Mouse (Mus musculus) midbrain, embryonic 15.5 days (tissue): ENCODE measurements around the gene Tjp2. TPM values are rescaled to one million over a fixed set of nuclear protein-coding genes. Genes with fewer than 3 reads are reported as not detected.

Experiments
- ATAC-seq: fragments of 200-750 bp; cut with Nextera tagmentation; replicated peaks from 2 replicates; pipeline ENCODE4 v1.8.0; 2017; ENCODE audit warnings: moderate TSS enrichment
- H3K27ac ChIP-seq: fragments of 300-500 bp; sonication (generic); 2 replicates; pipeline ENCODE4 v1.5.1; 2015; ENCODE audit warnings: mild to moderate bottlenecking, inconsistent platforms
- H3K27me3 ChIP-seq: fragments of 300-500 bp; sonication (generic); replicated peaks from 2 replicates; pipeline ENCODE4 v1.6.1; 2015; ENCODE audit warnings: inconsistent platforms
- H3K36me3 ChIP-seq: fragments of 300-500 bp; sonication (generic); replicated peaks from 2 replicates; pipeline ENCODE4 v1.6.1; 2015; ENCODE audit warnings: inconsistent platforms
- H3K4me1 ChIP-seq: fragments of 300-500 bp; sonication (generic); 2 replicates; pipeline ENCODE4 v1.6.1; 2015; ENCODE audit warnings: inconsistent platforms
- H3K4me2 ChIP-seq: fragments of 300-500 bp; sonication (generic); 2 replicates; pipeline ENCODE4 v1.6.1; 2015; ENCODE audit warnings: inconsistent platforms, mild to moderate bottlenecking, moderate library complexity
- H3K4me3 ChIP-seq: fragments of 300-500 bp; sonication (generic); 2 replicates; pipeline ENCODE4 v1.5.1; 2015; ENCODE audit warnings: mild to moderate bottlenecking, inconsistent platforms
- H3K9ac ChIP-seq: fragments of 300-500 bp; sonication (generic); 2 replicates; pipeline ENCODE4 v1.6.1; 2015; ENCODE audit warnings: mild to moderate bottlenecking, inconsistent platforms
- H3K9me3 ChIP-seq: fragments of 300-500 bp; sonication (generic); 2 replicates; pipeline ENCODE4 v1.6.1; 2016; ENCODE audit warnings: inconsistent platforms
- WGBS: fragments of 180-500 bp; shearing (Covaris S2); methylation state at CpG from one replicate; pipeline ENCODE4 v1.1.7; 2015; ENCODE audit warnings: mixed read lengths; 5-methylcytosine and 5-hydroxymethylcytosine counted together
- polyA plus RNA-seq: library from polyadenylated mRNA; unstranded; fragments of >200 nt; fragmentation: Nextera tagmentation; extraction: Ambion mirVana; gene quantifications from 2 replicates; pipeline ENCODE4 v1.2.1, GENCODE M21; 2015

Gene Tjp2
- polyA plus RNA-seq, 1 experiment from 2014 or later = 14.4 TPM

DNA sequence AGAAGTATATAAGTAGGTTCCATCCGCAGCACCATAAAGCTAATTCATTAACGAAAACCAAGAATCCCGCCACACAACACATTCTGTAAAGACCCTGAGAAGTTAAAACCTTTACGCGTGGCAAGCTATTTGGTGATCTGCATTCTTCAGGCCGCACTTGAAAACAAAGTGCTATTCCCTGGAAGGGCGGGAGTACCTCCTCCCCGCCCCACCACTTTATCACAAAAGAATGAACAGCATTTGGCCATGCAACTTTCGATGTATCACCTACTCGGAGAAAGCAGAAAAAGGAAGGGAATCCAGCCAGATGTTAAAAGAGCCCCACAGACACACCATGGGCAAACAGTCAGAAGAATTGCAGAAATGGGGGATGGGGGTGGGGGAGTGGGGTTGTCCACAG is 56.3 kb downstream of the Tjp2 start:
- Histone ChIP-seq H3K4me3 (no peak overlapping the region), H3K27ac (no peak overlapping the region), H3K36me3 (no peaks in the 10 kb centered on the region), H3K9me3 (no peaks in the 10 kb centered on the region), H3K27me3 (no peaks in the 10 kb centered on the region), H3K9ac (no peak overlapping the region), H3K4me1 (peaks cover 23% of the 10 kb centered on the region), H3K4me2 (no peak overlapping the region)
- ATAC-seq = no peak
- WGBS = 63% methylated on average over 10 of the region's 10 CpGs

DNA sequence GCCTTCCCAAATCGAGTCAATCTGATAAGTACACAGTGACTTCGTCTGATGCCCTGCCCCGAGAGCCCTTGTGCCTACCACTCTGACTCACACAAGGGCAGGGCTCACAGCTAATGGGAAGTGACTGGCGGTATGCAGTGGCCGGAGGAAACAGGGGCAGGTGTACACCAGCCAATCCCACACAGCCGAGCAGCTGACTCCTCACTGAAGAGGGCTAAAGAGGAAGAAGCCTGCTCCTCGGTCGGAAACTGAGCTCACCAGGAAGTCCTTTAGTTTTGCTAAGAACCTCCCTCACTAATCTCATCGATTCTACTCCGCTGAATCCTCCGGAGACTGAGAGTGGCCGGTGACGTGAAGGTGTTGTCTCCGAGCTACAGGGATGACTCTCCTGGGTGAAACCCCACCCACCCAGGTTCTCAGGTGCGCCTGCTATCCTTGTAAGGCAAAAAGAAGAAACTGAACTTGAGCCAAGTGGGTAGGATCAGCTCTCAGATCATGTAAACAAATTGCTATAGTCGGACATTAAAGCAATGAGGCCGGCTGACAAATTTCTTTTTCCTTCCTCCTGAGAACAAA is 58.2 kb downstream of the Tjp2 start:
- WGBS = 12% methylated on average over 17 of the region's 17 CpGs
- Histone ChIP-seq H3K4me3 (0 out of 2 replicates have a peak overlapping the region, but pooled peaks have one; percentile 1), H3K9me3 (no peaks in the 10 kb centered on the region), H3K9ac (no peak overlapping the region), H3K27ac (no peak overlapping the region), H3K4me1 (peaks cover 13% of the 10 kb centered on the region), H3K4me2 (peak overlapping the region; percentile 31), H3K27me3 (no peaks in the 10 kb centered on the region), H3K36me3 (no peaks in the 10 kb centered on the region)
- ATAC-seq = peak; percentile 70; the same call in 1 of the 2 replicates

DNA sequence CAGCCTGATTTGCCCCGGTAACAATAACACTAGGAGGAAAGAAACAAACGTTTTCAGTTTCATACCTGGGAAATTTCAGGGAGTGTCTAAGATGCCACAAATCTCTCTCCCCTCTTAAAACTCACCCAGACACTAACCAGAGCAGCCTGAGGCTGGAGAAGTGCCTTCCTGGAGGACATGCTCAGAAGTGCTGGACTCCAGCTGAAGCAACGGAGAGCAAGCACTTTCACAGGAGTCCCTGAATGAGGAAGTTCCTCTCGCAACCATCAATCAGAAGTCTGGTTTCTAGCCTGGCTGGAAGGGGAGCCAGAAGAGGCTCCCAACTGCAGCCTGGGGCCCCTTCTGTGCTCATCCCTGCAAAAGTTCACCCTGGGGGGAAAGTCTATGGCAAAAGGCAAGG is 60.9 kb downstream of the Tjp2 start:
- Histone ChIP-seq H3K4me1 (peaks cover 13% of the 10 kb centered on the region), H3K27me3 (no peaks in the 10 kb centered on the region), H3K27ac (no peak overlapping the region), H3K9me3 (no peaks in the 10 kb centered on the region), H3K4me2 (no peak overlapping the region), H3K36me3 (no peaks in the 10 kb centered on the region), H3K4me3 (no peak overlapping the region), H3K9ac (no peak overlapping the region)
- 59% methylated on average over 4 of the region's 4 CpGs for WGBS
- no peak for ATAC-seq

DNA sequence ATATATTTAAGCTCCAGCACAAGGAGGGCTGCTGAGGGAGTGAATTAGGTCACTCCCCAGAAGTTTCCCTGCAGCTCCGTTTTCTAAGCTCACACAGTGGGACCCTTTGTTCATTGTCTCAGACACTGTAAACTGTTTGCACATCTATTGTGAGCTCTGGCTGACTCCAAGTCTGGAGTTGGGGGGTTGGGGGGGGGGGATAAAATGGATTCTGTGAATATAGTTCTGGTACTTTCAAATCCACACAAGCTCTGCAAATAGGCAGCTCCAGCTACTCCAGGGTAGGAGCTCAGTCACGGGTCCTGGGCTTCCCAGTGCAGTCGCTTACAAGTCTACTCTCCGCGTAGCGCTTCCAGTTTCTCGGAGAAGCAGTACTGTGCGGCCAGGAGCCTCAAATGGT is 64.4 kb downstream of the Tjp2 start:
- Histone ChIP-seq H3K4me2 (no peak overlapping the region; the same call in 1 of the 2 replicates), H3K4me1 (peaks cover 4% of the 10 kb centered on the region; the same call in 1 of the 2 replicates), H3K36me3 (no peaks in the 10 kb centered on the region), H3K4me3 (no peak overlapping the region), H3K27me3 (no peaks in the 10 kb centered on the region), H3K27ac (0 out of 2 replicates have a peak overlapping the region, but pooled peaks have one; percentile 50), H3K9me3 (no peaks in the 10 kb centered on the region), H3K9ac (no peak overlapping the region)
- WGBS = 15% methylated on average over 8 of the region's 8 CpGs
- peak; percentile 67; the same call in 1 of the 2 replicates for ATAC-seq

DNA sequence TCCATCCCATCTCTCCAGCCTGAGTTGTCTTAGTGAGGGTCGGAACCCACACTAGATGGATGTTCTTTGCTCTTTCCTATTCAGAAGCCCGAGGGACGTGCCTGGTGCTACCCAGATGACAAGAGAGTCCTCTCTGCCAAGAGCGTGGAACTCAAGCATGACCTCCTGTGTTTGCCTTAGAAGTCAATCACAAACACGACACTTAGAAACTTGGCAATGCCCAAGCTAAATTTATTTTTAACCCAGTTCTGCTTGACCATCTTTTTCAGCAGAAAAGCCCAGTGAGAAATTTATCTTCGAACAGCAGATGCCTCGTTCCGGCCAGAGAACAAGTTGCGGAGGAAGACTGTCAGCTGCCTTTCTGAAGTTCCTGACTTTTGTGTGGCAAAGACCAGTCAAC is 65.1 kb downstream of the Tjp2 start:
- WGBS = 70% methylated on average over 9 of the region's 9 CpGs
- Histone ChIP-seq H3K9me3 (no peaks in the 10 kb centered on the region), H3K4me1 (no peaks in the 10 kb centered on the region; the same call in 1 of the 2 replicates), H3K36me3 (no peaks in the 10 kb centered on the region), H3K4me3 (no peak overlapping the region), H3K4me2 (no peak overlapping the region), H3K27ac (no peak overlapping the region), H3K27me3 (no peaks in the 10 kb centered on the region), H3K9ac (no peak overlapping the region)
- ATAC-seq = no peak

DNA sequence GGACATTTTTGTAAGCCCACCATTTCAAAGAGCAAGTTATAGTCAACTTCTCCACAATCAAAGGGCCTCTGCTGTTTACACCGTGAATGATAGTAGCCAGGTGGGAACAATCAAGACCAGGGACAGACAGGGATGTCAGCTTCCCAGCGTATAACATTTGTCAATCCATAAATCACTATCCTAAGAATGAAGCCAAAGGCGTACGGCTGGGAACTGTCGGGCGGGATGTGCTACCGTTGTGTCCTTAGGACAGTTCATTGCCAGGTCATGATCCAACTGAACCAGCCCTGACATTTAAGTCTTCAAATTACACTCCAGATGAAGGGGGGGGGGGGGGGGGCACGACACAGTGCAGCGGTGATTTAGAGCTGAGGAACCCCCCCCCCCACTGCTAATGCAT is 65.5 kb downstream of the Tjp2 start:
- H3K4me1 ChIP-seq = no peaks in the 10 kb centered on the region; the same call in 1 of the 2 replicates
- no peak for ATAC-seq
- H3K4me2 ChIP-seq = no peak overlapping the region
- no peak overlapping the region for H3K9ac ChIP-seq
- H3K27me3 ChIP-seq = no peaks in the 10 kb centered on the region
- no peak overlapping the region for H3K4me3 ChIP-seq
- no peaks in the 10 kb centered on the region for H3K36me3 ChIP-seq
- no peaks in the 10 kb centered on the region for H3K9me3 ChIP-seq
- no peak overlapping the region for H3K27ac ChIP-seq
- 81% methylated on average over 9 of the region's 9 CpGs for WGBS

DNA sequence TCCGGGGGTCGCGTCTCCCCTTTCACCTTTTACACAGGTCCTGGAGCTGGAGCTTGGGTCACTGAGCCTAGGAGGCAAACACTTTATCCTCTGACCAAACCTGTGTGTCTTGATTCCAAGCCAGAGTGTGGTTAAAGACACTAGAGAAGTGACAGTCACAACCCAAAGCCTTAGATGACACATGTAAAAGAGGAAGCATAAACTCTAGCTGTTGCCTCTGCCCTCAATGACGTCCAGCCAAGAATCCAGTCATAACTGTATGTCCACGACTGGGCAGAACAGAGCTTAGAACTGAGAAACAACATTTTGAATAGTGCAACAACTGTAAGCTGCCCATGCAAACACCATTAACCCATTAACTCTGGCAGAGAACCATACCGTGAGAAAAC is 68.8 kb downstream of the Tjp2 start:
- WGBS = 76% methylated on average over 6 of the region's 6 CpGs
- no peaks in the 10 kb centered on the region; the same call in 1 of the 2 replicates for H3K4me1 ChIP-seq
- no peaks in the 10 kb centered on the region for H3K9me3 ChIP-seq
- no peaks in the 10 kb centered on the region for H3K36me3 ChIP-seq
- H3K4me3 ChIP-seq = no peak overlapping the region
- no peak for ATAC-seq
- no peak overlapping the region for H3K9ac ChIP-seq
- H3K27me3 ChIP-seq = no peaks in the 10 kb centered on the region
- H3K27ac ChIP-seq = no peak overlapping the region
- no peak overlapping the region for H3K4me2 ChIP-seq

DNA sequence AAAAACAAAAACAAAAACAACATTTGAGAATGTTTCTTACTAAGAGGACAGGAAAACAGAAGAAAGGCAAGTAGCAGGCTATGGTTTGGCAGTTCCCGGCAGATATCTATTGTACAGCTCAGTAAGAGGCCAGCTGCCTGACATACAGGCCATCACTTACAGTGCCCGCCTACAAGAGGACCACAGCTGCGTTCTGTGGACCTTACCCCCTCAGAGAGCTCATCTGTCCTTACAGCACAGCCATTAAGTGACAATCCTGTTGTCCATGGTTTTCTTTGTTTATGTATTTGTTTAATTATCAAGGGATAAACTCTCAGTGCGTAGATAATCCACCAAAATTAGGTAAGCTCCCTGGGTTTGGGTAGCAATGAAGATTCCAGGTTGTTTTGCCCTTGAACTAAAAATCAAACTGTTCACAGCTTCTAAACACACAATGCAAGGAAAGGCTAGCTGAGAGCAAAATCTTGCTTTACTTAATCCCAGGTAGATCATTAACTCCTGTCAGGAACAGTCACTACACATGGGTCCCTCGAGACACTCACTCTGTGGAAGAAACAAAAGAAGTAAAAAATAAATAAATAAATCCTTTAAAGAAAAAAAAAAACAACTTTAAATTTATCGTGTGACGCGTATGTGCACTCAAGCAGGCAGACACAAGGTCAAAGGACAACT is 69.3 kb downstream of the Tjp2 start:
- no peak overlapping the region for H3K27ac ChIP-seq
- 49% methylated on average over 8 of the region's 8 CpGs for WGBS
- no peak for ATAC-seq

DNA sequence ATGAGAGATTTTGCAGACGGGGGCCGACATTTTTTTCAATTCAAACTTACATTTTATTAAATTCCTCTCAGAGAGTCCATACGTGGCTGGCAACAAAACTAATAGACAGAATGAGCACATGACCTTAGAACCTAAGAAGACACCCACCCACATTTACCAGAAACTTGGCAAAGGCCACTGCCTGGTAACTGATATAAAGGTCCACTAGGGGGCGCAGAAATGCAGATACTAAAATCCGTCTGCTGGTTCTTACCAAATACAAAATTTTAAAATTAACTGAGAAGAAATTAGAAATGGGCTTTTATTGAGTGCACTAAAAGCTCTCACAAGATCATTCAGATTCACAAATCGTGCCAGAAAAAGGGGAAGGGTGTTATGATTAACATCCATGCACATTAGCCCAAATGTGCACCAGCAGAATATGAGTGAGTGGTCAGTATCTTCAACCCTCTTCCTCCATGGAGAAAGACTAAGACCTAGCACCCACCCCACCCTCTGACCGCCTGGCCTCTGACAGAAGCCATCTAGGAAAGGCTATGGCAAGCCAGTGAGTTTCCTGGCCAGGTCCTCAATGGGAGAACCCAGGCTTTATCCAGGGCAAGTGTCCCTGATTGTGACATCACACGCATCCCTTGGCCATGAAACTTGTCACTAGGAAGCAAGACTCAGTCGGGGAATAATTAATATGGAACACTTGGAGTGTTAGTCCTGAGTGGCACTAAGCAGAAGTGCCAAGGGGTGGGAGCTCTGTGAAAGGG is 71.4 kb downstream of the Tjp2 start:
- no peaks in the 10 kb centered on the region for H3K36me3 ChIP-seq
- no peaks in the 10 kb centered on the region for H3K27me3 ChIP-seq
- H3K4me1 ChIP-seq = no peaks in the 10 kb centered on the region
- H3K4me3 ChIP-seq = no peak overlapping the region
- ATAC-seq = peak; percentile 42; the same call in 1 of the 2 replicates
- H3K9me3 ChIP-seq = no peaks in the 10 kb centered on the region
- 53% methylated on average over 9 of the region's 9 CpGs for WGBS
- H3K4me2 ChIP-seq = no peak overlapping the region
- no peak overlapping the region for H3K9ac ChIP-seq
- no peak overlapping the region for H3K27ac ChIP-seq

More for the DNA sequence above, 69.3 kb downstream of the Tjp2 start:
- Histone ChIP-seq H3K9me3 (no peaks in the 10 kb centered on the region), H3K4me3 (no peak overlapping the region), H3K36me3 (no peaks in the 10 kb centered on the region), H3K4me1 (no peaks in the 10 kb centered on the region; the same call in 1 of the 2 replicates), H3K27me3 (no peaks in the 10 kb centered on the region), H3K9ac (no peak overlapping the region), H3K4me2 (no peak overlapping the region)

DNA sequence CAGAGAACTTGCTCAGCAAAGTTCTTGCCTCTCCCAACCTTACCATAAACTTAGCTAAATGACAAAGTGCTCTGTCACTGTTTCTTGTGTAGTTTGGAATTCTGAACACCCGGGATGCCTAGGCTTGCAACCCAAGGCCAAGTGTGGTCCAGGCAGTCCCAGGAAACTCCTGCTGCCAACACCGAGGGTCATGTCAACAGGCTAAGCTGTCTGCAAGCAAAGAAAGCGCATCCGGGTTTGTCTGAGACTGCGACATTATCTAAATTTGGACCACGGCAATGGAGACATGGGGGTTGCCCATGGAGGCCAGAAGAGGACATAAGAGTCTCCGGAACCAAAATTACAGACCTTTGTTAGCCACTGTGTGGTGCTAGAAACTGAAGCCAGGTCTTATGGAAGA is 80.8 kb downstream of the Tjp2 start:
- Histone ChIP-seq H3K27me3 (no peaks in the 10 kb centered on the region), H3K36me3 (no peaks in the 10 kb centered on the region), H3K27ac (no peak overlapping the region), H3K4me1 (peaks cover 15% of the 10 kb centered on the region; the same call in 1 of the 2 replicates), H3K4me3 (no peak overlapping the region), H3K9ac (no peak overlapping the region), H3K4me2 (no peak overlapping the region), H3K9me3 (no peaks in the 10 kb centered on the region)
- ATAC-seq = no peak
- 90% methylated on average over 7 of the region's 7 CpGs for WGBS

DNA sequence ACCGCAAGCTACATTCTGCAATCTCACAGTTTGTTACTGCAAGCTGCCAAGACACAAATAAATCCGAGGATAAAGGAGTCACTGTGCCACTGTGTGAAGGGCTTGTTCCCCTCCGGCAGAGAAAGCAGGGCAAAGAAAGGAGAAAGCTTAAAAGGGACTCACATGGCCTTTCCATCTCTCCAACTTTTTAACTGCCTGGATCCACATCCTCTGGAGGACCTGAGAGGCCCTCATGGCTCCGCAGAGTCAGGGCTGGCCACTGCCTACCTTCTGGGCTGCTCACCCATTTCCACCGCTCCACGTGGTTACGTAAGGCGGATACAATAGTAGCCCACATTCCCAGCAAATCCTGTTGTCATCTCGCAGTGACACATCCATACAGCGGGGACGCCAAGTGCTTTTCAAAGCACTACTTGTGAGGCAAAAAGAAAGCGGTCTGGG is 82.2 kb downstream of the Tjp2 start:
- ATAC-seq = peak; percentile 75
- 41% methylated on average over 12 of the region's 12 CpGs for WGBS

DNA sequence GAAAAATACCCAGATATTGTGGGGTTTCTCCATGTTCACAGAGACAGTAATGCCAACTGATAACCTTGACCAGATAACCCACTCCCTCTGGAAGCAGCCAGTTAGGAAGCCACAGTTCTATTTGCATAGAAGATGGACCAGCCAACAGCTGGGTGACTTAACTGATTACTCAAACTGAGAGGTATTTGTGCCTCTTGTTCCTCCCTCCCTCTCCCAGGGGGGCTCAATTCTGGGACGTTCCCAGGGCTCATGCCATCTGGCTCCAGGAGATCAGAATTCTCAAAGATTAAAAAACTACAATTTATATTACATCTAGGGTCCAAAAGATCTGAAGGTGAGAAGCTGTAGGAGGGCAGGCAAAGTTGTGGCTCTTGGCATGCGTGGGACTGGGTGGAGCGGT is 84.5 kb downstream of the Tjp2 start:
- WGBS = 63% methylated on average over 3 of the region's 3 CpGs
- Histone ChIP-seq H3K4me2 (no peak overlapping the region), H3K9me3 (no peaks in the 10 kb centered on the region), H3K9ac (no peak overlapping the region), H3K4me3 (no peak overlapping the region), H3K27ac (no peak overlapping the region), H3K36me3 (no peaks in the 10 kb centered on the region), H3K27me3 (no peaks in the 10 kb centered on the region), H3K4me1 (peaks cover 19% of the 10 kb centered on the region)
- no peak for ATAC-seq

More for the DNA sequence above, 82.2 kb downstream of the Tjp2 start:
- Histone ChIP-seq H3K4me1 (peaks cover 15% of the 10 kb centered on the region; the same call in 1 of the 2 replicates), H3K36me3 (no peaks in the 10 kb centered on the region), H3K27ac (peak overlapping the region; percentile 65), H3K9ac (no peak overlapping the region), H3K9me3 (no peaks in the 10 kb centered on the region), H3K27me3 (no peaks in the 10 kb centered on the region), H3K4me3 (no peak overlapping the region), H3K4me2 (peak overlapping the region; percentile 30)
